Mouse (Mus musculus) heart, adult 11 months (tissue): Measurements from ENCODE around the gene Pepd.

Experiments
- DNase-seq: peaks from one replicate; pipeline ENCODE4 v3.0.0; 2022

Gene Pepd

DNA sequence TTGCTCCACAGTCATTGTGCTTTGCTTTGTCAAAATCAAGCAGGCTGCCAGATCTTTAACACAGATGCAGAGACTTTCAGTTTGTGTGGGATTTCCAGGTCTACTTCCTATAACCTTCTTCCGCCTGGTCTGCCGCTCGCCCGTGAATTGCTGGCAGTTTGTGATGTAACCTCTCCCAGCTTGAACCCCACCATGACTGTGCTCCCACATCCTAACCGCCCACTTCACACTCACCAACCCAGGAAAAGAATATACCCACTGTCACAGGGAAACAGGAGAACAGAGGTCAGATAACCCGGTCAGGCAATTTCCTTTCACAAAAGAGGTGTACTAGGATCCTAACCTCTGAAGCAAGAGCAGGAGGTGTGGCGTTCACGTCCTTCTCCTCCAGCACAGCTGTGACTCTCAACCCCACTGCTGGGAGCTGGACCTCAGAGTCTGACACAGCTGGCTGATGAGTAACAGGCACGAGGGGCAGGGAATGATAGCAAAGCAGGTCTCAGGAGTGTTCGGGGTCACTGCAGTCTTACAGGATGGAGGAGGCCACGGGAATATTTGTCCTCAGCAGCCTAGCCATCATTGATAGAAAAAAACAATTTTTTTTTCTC, 72.5 kb downstream of the Pepd start:
- peak; percentile 97 for DNase-seq

DNA sequence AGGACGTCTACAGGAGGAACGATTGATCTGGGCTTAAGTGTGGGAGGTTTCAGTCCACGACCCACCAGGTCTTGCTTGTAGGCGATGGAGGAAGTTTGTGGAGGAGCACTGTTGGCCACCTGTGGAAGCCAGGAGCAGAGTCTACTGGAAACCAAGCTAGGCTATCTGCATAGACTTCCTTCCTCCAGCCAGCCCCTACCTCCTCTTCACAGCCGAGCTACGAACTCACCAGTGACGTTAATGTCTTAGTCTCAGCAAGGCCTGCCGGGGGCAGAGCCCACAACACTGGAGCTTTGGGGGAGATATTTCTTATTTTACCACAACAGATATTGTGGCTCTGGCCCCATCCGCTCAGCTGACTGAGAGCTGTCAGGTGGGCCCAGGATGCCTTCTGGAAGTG, 73.0 kb downstream of the Pepd start:
- peak; percentile 80 for DNase-seq

DNA sequence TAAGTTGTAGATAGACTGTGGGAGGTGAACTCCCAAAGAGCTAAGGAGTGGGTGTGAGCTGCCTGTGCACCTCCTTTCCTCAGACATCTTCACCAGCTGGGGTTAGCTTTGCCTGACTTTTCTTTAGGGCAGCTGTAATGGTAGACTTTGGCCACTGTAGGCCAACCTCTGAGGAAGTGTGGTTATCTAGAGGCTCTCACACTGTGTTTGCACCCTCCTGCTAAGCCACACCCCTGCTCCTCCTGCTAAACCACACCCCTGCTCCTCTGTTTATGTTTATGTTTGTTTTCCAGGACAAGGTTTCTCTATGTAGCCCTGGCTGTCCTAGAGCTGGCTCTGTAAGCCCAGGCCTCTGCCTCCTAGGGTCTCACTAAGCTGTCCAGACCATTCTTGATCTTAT, 73.5 kb downstream of the Pepd start:
- DNase-seq, result peak; percentile 89

DNA sequence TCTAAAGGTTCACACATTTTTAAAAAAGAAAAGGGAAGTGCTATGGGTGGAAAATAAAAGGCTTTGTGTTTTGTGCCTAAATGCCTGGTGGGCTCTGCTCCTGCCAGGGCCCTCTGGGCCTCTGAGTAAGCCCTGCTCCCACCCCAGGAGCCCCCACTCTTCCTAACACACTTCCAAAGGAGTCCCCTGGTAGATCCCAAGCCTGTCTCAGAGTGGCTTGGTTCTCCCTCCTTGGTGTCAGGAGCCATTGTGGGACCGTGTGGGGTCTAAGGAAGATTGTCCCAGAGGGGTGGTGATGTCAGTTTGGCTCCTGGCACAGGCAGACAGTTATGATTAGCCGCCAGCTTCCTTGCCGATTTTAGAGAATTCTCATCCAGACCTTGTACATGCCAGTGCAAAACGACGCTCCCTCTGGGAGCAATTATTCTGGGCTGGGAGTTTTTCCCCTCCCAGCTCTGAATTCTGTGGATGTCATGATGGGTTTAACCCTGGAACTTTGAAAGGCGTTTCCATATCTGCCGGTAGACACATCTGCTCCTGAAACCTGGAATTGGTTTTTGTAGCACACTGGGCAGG, 74.5 kb downstream of the Pepd start:
- DNase-seq, result peak; percentile 82

DNA sequence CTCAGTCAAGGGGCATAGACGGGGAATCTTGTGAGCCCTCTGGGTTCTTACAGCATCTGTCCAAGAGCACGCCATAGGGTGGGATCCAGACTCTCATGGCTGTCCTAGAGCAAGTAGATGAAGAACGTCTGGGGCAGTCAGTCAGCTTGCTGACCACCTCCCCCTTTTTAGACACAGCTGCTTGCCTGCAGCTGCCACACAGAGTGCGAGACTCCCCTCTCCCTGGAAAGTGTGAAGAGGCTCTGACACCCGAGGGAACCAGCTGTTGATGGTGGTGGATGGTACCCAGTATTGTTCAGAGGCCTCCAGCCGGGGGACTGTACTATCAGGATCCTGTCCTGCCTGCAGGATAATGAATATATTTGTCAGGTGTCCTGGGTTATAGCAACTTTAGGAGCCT, 75.1 kb downstream of the Pepd start:
- DNase-seq, result peak; percentile 84

DNA sequence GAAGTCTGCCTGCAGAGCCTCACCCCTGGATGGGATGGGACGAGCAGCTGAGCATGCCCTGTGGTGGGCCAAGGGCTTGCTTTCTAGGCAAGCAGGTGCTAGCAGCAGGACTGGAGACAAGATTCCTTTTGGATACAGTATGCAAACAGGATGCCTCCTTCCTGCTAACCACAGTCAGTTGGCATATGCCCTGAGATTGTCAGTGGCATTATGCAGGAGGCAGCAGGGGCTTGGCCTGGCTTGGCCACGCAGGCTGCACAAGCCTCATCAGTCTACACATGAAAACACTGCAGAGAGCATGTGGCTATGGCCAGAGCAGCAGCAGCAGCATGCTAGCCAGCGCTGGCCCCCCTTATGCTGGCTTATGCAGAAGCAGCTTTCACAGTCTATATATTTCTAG, 76.3 kb downstream of the Pepd start:
- DNase-seq, result no peak

DNA sequence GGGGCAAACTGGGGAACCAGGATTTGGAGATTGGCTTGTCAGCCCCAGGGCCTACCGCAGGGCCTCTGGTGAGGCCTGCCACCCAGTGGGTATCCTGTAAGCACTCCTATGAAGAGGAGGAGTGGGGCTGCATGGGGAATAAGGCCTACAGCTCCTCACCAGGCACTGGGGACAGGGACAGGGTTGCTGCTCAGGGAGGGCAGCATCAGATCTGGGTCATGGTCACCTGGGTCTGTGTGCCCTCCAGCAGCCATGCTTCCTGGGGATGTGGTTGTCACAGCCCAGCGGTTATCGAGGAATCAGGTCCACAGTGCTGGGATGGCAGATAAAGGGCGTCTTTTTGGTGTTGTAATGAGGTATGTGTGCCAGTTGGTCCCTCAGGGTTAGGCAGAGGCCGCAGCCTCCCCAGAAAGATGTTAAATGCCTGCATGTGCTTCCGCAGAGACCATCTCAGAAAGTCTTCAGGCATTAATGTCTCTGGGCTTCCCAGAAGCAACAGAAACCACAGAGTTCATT, 79.6 kb downstream of the Pepd start:
- DNase-seq, result peak; percentile 81

DNA sequence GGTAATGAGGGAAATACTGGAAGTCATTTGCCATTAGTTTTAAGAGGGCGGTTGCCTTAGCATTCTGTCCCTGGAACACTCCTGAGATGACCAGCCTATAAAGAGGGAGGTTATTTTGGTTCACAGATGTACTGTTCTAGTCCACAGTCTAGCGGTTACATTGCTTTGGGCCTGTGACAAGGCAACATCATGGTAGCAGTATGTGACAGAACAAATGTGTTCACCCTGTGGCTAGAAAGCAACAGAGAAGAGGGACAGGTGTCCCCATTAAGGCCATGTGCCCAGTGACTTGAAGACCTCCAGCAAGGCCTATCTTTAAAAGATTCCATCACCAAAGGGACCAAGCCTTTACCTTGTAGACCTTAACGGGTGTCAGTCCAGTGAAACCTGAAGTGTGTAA, 80.6 kb downstream of the Pepd start:
- no peak for DNase-seq

DNA sequence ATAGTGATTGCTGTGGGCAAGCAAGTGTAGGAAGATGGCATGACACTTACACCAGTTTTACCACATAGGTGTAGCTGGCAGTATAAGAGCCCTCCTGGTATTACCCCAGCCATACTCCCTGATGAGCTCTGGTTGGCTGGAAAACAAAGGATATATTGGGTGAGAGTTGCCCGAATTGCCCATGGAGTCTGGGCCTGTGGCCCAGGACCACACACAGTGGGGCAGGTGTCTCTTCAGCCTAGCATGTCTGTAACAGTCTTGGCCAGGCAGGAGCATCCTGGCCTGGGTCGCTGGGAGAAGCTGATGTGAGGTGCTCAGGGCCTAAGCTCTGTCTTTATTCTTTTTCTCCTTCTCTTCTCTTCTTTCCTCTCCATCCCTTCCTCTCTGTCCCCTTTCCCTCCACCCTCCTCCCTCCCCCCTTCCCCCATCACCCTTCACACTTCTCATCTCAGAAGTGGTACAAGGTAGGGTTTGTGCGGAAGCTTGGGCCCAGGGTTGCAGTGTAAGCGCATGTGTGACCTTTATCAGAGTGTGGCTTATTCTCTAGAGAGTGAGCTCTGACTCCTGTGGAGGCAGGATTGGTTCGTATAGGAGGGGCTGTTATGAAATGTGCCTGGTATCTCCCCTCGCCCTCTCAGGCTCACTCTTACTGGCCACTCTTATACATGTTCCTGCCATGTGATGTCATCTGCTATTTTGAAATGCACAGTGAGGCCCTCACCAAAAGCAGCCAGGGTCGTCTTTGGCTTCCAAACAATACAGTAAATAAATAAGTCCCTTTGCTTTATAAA, 83.9 kb downstream of the Pepd start:
- DNase-seq, result no peak

DNA sequence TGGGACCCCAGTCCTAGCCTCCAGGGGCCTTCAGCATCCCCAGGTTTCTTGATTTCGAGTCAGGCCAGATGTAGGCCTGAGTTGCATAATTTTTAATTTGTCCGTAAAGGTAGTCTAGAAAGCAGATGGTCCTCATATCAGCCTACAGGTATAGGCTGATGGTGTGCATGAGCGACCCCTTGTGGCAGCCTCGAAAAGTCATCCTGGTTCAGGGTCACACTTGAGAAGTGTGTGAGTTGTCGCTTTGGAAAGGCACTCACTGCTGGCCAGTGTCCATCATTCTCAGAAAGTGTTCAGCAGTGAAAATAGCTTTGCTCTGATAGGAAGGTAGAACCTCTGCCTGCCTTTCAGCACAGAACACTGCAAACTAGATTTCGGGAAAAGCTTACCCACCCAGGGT, 88.7 kb downstream of the Pepd start:
- no peak for DNase-seq

DNA sequence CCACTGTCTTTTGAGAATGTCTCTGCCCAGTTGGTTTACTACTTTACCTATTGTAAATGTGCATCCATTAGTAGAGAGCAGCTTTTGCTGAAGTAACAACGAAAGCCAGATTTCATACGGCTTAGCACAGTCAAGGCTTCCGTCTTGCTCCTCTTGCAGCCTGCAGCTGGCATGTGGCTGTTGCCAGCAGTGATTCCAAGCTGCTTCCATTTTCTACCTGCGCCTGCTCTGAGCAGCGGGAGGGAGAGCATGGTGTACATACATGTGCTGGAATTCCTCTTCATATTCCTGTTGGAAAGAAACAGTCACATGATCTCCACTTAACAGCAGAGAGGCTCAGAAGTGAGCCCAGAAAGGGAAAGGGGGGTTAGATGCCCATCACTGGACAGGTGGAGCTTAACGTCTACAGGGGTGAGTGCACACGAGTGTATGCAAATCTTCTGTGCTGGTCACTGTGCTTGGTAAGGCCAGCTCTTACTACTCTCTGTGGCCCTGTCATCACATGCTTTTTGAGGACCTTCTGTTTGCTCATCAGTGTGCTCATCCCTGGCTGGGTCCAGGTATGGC, 91.1 kb downstream of the Pepd start:
- DNase-seq, result no peak

DNA sequence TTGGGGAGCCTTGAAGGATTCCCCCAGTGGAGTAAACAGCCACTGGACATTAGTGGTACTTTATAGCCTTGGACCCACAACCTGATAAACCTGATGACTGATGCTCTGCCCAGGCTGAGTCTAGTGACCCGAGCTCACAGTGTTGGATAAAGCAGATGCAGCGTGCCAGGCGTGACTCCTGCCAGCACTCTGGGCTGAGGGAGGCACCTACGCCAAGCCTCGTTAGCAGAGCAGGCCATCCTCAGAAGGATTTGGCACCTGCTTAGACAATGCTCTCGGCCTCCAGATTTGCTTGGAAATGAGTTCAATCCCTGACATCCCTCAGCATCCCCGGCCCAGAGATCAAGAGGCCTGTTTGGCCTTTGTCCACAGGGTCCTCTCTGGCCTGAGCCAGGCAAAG, 94.5 kb downstream of the Pepd start:
- DNase-seq, result no peak

DNA sequence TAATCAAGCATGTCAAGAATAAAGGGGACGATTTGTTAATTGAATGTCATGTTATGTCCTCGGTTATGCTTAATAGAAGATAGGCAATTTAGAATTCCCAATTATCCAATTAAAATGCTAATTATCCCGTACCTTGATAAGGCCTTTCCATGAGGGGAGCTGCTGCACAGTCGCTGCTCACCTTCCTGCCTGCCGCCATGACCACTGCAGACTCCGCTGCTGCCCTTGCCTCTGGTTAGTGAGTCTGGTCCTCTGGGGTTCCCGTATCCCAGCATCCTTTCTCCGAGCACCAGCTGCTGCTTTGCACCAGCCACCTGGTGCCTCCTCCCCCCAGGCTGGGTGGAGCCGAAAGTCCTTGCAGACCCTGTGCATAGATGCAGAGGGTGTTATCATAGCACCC, 101.0 kb downstream of the Pepd start:
- no peak for DNase-seq

DNA sequence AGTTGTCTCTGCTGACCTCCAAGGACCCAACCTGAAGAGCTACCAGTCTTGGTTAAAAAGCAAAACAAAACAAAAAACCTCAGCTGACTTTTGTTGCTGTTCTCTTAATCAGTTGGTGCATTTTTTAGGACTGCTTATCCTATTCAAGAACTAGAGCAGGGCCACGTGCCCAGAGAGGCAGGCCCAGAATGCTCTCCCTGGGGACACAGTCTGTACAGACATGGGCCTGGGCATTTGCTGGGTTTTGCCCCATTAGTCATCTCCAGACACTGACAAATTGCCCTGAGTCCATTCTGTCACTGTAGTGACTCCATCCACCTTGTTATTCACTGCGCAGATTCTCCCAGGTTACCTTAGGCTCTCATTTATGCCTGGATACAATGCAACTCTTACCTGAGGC, 103.1 kb downstream of the Pepd start:
- DNase-seq, result no peak

DNA sequence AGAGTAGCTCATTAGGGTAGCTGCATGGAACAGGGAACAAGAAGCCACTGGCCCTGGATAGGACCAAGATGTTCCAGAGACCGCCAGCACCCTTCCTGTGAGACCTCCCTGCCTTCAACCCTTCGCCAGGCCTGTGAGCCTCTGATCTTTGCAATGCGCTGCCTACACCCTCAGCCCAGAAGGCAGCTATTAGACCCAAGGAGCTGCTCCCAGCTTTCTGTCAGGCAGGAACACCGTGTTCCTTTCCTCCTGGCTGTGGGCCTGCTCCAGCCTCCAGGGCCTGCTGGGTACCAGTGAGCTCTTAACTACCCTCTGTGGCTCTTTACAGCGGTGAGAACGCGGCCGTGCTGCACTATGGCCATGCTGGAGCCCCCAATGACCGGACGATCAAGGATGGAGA, 109.2 kb downstream of the Pepd start:
- DNase-seq, result peak; percentile 97

DNA sequence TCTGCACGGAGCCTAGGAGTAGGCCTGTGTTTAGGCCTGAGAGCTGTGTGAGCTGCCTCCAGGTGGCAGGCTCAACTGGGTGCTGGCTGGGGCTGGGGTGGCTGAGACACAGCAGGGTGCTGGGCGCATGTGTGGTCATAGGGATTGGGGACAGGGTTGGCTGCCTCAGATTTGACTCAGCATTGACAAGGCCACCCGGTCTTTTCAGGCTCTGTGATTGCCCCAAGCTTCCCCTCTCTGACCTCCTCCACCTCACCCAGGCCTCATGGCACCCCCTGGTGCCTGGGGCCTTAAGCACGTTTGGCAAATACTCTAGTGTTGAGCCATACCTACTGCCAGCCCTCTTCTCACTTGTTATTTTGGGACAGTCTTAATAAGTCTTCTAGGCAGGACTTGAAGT, 111.1 kb downstream of the Pepd start:
- no peak for DNase-seq

DNA sequence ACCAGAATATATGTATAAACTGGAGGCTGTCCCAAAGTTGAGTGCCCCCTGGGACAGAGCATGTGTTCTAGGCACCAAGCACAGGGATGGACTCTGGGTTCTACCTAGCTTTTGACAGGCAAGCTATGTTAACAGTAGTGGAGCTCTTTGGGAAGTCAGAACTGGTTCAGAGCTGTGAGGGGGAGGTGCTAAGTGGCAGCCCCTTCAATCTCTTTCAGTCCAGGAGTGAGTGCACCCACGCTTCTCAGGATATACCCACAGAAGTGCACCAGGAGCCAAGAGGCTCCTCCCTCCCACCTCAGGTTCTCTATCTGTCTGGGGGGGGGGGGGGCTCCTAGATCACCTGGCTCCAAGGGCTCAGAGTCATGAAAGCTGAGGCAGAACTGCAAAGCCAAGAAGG, 112.2 kb downstream of the Pepd start:
- DNase-seq, result no peak

DNA sequence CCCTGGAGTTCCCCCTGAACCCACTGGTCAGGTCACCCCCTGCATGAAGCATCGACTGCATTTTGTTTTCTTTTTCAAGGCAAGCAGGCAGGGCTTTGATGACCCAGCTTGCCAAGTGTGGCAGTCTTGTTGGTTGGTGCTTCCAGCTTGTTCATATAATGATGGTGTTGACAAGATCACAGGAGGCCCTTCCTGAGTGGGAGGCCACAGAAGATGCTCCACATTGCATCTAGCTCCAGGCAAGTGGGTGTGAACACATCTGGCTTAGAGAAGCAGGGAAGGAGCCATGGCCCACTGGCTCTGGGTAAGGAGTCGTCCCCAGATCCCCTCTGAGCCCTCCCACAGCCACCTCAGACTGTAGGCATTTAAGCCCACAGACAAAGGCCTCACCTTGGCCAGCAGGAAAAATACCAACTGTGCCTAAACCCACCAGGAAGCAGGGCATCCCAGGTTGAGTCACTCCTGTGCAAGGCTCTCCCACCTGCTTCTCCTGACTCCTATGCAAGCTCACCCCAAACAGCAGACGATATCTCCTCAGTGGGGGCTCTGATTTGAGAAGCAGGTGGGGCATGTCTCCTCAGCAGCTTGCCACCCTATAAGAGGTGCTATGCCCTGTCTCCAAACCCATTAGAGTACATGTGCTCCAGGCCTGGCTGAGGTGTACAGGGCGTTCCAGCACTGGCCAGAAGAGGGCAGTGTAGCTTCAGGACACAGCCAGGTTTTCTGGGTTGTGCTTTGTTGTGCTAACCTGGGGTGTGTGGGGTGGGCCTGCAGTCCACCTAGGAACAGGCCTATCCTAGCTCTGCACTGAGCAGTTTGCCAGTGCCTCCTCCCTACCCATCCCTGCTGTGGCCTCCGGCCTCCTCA, 113.5 kb downstream of the Pepd start:
- DNase-seq, result peak; percentile 97

DNA sequence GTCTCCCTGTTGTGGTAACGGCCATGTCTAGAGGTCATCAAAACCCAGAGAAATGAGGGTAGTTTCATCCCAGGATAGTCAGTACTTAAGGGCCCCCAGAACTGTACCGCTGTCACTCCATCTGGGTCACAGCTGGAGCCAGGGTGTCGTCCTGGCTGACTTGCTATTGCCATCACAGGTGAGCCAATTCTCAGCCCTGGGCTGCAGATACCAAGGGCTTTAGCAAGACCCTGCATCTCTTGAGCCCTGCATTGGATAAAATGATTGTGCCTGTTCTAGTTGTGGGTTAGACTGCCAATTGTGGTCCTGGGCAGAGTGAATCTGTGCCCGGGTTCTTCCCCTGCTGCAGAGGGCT, 114.1 kb downstream of the Pepd start:
- peak; percentile 93 for DNase-seq

DNA sequence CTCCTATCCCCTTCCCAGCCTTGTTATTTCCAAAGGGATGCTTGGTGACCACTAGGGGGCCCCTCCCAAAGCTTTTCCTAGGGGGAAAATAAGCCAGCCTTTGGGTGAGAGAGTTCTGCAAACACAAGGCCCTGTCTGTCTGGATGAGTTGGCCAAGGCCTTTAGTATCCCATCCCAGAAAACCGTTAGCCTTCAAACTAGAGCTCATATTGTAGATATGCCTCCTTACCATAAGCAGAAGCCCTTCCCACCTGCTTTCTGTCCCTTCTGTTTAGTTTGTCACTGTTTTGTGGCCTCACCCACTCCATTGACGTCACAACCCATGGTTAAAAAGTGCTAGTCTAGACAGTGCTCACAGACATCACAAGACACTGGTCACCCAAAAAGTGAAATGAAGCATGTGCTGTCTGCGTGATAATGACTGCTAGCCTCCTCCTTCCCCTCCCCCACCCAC, 114.7 kb downstream of the Pepd start:
- DNase-seq, result peak; percentile 95

DNA sequence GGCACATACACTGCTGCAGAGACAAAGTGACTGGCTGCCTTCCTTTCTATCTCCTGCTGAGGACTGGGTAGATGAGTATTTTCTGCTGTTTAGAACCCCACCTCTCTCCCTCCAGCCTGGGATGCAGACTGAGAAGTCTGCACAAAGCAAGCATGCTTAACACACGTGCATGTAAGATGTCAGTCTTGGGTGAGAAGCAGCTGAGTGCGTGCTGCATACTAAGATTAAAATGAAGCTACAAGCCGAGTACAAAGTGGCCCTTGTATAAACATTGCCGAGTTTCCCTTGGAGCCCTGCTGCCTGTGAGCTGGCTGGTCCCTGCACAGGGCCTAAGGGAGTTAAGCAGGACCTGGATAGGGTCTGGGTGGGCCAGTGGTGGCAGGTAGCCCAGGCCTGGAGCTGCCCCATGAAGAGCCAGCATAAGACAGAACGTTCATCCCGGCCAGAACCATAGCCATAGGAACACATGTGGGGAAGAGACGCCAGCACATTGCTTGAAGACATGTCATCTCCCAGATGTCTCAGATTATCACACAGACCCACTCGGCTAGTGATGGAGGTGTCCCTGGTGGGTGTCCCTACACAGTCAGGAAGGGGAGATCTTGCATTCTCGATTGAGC, 115.7 kb downstream of the Pepd start:
- peak; percentile 95 for DNase-seq

DNA sequence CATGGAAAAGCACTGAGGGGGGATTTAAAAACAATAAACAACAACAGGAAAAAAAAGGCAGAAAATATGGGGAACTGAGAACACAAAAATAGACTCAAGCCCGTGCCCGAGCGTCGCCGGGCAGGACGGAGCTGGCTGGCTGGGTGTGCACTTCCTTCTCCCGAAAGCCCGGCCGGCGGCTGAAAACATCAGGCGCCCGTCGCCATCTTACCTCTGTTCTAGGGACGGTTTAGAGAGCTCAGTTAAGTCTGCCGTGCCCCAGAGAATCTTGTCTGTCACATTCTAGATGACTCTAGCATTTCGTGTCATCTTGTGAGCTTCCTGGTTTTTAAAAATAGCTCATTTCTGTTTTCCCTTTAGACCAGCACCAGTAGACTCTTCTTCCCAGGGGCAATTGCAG, 116.4 kb downstream of the Pepd start:
- no peak for DNase-seq

DNA sequence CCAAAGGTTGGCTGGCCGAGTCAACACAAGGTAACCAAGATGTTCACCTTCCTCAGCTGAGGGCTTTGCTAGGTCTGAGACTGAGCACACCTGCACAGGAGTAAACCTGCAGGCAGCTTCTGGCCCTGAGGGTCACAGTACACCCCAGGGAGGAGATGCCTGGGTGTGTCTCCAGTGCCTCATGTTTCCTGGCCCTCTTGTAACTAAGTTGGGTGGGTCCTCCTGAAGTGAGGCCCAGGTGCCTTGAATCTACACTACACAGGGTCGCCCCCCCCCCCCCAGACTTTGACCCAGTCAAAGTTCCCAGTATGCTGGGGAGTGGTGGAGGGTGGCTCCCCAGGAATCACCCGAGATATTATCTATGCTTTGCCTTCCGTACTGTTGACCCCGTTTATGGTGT, 117.0 kb downstream of the Pepd start:
- DNase-seq, result no peak
